Mouse (Mus musculus): Measurements from ENCODE around the gene Tspan1.

Tspan1 gene

DNA sequence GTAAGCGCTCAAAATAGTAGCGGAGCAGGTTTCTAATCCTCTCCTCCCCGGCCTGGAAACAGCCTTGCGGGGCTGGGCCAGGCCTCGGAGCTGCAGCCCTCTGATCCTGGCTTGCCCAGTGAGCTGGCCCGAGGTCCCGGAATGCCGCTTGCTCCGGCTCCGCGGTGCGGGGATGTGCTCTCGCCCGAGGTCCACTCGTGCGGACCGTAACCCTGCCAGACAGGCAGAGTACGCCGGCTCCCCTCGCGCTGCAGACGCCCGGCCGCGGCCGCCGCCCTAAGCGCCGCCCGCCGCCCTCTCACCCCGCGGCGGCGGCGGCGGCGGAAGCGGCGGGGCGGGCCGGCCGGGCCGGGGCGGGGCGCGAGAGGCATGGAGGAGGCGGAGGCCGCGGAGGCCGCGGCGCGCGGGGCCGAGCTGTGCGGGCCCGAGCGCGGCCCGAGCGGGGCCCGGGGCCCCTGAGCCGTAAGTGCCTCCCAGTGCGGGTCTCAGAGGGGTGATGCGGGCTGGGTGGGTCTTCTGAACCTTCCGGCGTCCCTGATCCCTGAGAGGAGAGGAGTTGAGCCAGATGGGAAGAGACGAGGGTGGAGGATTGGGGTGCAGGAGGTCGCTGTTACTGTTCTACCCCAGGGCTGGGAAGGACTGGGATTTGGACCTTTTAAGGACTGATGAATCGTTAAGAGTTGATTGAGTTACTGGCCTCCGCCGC is 17.1 kb downstream of the Tspan1 start:
- no peak for TF ChIP-seq GATA4 (IDR thresholded peaks at IDR 0.05; ENCODE audit: insufficient replicate concordance, low read length)

- no peak for TF ChIP-seq GATA4 (IDR thresholded peaks at IDR 0.05; ENCODE audit: insufficient replicate concordance, low read length)
Measured at GRCm38 (mm10) chr4:116149812-116150155, 17.6 kb downstream of the Tspan1 start.

DNA sequence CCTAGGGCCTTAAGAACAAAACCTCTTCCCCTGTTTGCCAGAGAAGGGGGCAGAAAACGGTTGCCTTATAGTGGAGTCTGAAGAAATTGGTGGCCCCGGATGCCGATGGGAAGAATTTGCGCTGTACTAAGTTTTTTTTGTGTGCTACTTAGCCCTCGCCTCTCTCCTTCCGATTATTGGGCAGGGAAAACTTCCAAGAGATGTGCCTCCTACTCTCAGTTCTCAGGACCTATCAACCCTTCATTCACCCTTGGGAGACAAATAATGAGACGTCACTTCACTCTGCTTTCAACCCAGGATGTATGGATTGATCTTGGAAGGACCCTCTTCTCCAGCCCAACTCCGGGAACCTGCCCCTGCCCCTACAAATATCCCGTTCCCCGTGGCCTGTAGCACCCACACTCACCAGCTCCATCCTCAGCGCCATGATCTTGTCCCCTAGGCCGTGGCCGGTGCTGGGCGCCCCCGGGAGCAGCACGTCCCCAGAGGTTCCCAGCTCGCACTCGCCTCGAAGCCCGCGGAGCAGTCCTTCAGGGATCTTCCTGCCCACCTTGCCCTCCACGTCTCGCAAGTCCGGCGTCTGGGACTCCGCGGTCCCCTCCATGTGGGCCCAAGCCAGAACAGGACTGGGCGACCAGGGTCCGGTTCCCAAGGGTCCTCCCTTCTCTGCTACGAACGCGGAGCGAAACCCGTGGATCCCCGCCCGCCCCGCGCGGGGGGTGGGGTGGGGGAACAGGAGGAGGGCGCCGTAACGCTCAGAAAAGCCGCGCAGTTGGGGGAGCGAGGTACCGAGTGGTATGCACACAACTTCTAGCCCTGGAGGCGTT is 23.3 kb downstream of the Tspan1 start:
- TF ChIP-seq GATA4 (IDR thresholded peaks at IDR 0.05; ENCODE audit: insufficient replicate concordance, low read length) = no peak

DNA sequence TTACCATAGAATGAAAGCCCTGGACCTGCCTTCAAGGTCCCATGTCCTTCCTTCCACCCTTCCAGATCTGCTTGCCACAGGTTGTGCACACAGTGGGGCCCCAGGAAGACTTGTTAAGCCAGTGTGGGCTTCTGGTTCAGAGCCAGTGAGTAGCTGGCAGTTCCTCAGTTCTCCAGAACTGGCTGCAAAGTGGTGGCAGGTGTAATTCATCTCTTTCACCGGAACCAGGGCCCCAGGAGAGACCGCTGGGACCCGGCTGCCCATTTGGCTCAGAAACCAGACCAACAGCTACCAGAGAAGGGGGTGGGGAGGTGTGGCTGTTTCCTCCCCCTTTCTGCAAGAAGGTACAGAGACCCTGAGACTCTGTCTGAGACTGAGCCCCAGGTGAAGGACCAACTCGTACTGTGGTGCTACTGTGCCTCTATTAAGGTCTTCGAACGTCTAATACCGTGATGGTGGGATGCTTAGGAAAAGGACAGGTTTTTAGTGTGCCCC is 24.0 kb downstream of the Tspan1 start:
- TF ChIP-seq GATA4 (IDR thresholded peaks at IDR 0.05; ENCODE audit: insufficient replicate concordance, low read length) = no peak

GRCm38 (mm10) chr4:116142269-116142668 is 25.1 kb downstream of the Tspan1 start:
- TF ChIP-seq GATA4 (IDR thresholded peaks at IDR 0.05; ENCODE audit: insufficient replicate concordance, low read length) = no peak

DNA sequence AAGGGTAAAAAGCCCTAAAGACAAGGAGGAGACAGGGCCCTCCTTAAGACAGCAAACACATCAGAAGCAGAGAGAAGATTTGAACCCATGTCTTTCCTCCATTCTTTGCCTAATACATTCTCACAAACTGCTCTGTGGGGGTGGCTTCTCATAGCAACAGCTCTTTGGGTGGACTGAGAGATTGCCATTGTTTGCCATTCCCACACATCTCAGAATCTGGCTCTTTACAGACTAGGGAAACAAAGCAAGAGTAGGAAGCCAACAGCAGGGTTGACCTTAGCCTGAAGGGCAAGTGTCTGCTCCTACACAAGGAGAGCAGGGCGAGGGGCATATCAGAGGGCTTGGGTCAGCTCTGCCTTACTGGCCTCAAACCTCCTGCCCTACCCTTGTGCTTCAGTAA is 25.7 kb downstream of the Tspan1 start:
- TF ChIP-seq GATA4 (IDR thresholded peaks at IDR 0.05; ENCODE audit: insufficient replicate concordance, low read length) = no peak

- no peak for TF ChIP-seq GATA4 (IDR thresholded peaks at IDR 0.05; ENCODE audit: insufficient replicate concordance, low read length)
Measured at GRCm38 (mm10) chr4:116140801-116141574, 26.4 kb downstream of the Tspan1 start.

DNA sequence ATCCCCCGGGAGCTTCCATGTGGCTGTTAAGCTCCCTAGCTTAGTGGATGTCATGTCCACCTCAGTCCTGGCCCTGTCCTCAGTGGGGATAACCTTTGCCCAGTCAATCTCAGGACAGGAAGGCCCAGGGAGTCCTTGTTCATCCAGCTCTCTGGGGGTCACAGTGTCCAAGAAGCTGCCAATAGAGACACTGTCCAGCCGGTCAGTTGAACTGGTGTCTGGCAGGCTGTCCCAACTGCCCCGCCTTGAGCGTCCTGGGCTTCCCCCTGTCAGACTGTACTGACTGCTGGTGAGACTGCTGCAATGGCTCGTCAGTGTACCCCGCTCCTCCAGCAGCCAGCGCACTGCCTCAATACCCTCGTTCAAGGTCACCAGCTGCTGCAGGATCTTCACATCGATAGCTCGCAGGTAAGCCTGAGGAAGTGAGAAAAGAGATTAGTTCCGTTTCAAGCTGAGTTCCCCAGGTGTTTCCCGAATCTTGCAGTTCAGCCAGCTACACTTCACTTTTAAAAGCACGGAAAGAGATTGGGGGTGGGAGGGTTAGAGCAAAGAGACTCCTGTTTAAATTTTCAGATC is 29.9 kb downstream of the Tspan1 start:
- no peak for TF ChIP-seq GATA4 (IDR thresholded peaks at IDR 0.05; ENCODE audit: insufficient replicate concordance, low read length)

DNA sequence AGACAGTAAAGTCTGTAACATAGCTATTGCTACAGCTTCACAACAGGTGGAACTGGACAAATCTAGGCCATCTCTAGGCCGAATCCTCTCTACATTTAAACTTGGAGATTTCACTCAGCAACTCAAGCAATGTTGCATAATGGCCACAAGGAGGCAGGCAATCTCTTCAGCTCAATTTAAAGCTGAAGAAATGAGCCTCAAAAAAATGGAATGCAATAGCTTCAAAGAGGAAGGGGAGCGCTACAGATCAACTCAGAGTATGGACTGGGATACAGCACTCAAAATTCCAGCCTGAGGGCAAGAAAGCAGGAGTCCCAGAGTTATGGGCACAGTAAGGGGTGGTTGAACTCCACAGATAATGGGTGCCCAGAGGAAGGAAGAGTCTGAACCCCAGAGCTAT is 32.4 kb downstream of the Tspan1 start:
- no peak for TF ChIP-seq GATA4 (IDR thresholded peaks at IDR 0.05; ENCODE audit: insufficient replicate concordance, low read length)

DNA sequence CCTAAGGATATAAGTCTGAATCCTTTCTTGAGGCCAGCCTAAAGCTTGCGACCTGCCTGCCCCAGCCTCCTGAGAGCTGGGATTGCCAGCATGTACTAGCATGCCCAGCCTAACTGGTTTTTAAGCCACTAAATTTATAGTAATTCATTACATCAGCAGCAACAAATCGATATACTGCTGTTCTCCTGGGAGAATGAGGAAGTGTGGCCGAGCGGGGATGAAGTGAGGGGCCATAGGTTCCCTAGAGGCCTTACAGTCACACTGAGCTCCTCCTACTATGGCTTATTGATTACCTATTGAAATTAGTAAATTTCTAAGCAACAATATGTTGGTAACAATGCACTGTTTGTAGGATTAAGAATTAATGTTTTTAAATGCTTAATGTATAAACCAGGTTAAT is 34.3 kb downstream of the Tspan1 start:
- TF ChIP-seq GATA4 (IDR thresholded peaks at IDR 0.05; ENCODE audit: insufficient replicate concordance, low read length) = no peak

DNA sequence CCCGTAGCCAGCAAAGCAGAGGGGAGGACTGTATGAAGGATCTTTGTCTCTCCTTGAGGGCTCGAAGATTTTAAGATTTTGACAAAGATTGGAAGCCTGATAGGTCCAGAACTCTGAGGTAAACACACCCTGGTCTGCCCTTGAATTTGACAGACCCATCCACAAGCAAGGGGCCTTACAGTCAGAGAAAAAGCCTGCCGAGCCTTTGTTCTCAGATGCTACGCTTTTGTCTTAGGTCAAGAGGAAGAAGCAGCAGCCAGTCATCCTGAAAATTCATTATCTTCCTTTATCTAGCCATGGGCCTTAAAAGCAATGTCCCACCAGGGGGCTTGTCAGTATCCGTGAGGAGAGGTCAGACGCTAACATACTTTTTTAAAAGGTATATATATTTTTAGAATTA is 39.4 kb downstream of the Tspan1 start:
- no peak for TF ChIP-seq GATA4 (IDR thresholded peaks at IDR 0.05; ENCODE audit: insufficient replicate concordance, low read length)

DNA sequence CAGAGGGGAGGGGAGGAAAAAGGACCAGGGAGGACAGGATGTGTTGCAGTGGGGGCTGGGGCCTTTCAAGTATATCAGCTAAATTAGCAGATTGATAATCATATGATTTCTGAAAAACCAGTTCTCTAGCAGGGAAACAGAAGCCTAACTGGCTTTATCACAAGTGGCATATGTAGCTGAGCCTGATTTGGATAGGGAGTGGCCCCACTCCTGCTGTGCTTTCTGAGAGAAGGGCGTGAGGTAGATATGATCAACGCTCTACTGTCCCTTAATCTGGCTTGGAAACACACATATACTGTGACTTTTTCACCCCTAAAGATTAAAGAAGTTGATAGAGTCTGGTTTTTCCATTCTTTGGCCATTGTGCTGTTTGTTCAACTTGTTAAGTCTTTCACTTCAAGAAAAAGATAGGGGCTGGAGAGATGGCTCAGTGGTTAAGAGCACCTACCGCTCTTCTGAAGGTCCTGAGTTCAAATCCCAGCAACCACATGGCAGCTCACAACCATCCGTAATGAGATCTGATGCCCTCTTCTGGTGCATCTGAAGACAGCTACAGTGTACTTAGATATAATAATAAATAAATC is 41.5 kb downstream of the Tspan1 start:
- no peak for TF ChIP-seq GATA4 (IDR thresholded peaks at IDR 0.05; ENCODE audit: insufficient replicate concordance, low read length)

DNA sequence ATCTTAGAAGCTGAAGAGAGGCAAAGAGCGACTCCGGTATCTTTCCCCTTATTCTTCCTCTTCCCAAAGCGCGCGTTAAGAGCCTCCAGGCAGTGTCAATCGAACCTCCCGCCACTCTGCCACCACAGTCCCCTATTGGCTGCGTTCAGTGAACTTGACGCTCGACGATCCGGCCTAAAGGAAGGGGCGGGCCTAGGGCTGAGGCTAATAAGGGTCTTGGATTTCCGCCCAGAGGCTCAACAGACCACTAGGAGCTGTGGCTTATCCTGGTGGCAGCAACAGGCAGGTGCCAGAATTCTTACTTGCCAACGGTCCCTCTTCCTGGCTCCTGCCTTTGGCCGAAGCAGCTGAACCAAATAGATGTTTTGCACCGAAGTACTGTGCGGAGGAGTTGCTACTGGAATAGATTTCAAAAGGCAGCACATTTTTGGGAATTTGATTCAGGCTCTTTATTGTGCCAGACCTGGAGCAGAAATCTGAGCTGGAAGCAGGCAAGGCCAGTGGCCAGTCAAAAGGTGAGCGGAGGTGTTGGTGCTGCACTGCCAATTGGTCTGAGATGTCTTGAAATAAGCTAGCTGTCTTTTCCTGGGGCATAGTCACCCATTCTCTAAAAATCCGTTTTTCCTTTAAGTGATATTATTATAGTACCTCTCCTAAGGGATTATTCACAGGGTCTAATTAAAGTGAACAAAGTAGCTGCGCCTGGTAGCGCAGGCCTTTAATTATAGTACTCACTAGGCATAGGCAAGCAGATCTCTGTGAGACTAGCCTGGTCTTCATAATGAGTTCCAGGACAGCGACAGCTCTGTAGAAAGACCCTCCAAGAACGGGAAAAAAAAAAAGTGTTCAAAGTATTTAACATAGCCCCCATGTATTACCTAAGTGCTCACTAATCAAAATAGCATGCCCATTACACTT is 43.5 kb downstream of the Tspan1 start, which contains the start of the genes Rad54l and Pomgnt1:
TSS of gene Rad54l (minus strand) at position 89 of the 918 bp plus-strand sequence.
TSS of gene Pomgnt1 (plus strand) at position 239 of the 918 bp plus-strand sequence.
- TF ChIP-seq GATA4 (IDR thresholded peaks at IDR 0.05; ENCODE audit: insufficient replicate concordance, low read length) = no peak

DNA sequence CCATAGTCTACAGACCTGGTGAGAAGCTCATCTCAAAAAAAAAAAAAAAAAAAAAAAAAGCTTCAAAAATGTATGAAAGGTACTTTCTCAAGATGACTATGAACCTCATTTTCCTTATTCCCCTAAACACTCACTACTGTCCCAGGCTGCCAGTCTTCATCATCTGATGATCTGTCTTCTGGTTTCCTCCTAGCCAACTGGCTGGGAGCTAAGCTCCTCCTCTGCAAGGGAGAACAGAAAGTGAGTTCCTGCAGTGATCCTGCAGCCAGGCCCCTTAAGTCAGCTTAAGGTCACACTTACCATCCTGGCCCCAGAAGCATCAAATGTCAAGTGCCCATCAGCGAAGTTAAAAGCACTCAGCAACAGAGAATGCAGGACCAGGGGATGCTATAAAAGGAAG is 44.6 kb downstream of the Tspan1 start:
- no peak for TF ChIP-seq GATA4 (IDR thresholded peaks at IDR 0.05; ENCODE audit: insufficient replicate concordance, low read length)
